ENCODE assay signal across 9 mouse cellular contexts in the genomic region with DNA sequence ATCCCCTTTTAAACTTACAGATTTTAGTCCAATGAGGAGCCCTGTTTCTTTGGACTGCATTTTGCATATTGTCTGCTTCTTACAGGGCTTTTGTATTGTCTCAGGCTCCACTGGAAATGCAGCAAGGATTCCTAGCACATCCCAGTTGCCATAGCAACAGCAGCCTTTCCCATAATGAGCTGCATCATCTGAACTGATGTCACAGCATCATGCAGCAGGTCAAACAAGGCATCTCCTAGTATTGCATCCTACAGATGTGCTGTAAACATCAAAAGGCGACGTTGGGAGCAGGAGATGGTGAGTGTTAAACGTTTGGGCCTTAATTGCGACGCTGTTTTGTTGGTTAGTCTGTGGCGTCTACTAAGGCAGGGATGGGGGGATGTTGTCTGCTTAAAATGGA. TPM values are rescaled to one million over a fixed set of nuclear protein-coding genes. Genes with fewer than 3 reads are reported as not detected.
DNase-seq lines count a peak whose midpoint lies in the region; ATAC-seq and TF ChIP-seq lines count a peak whose summit lies in the region.
"Had no signal": no experiment of that assay in that cellular context is flagged by ENCODE, and none has a peak within 500 bp of the region (broad histone marks: within the 10 kb centered on the region; RNA-seq: fewer than 3 reads in every experiment).

TSS of gene Akap6 (plus strand) at position 238 of the 400 bp plus-strand sequence.

- peak; percentile 90 for ATAC-seq in midbrain, embryonic 16.5 days
- ATAC-seq: Patski had no signal

- peak within 1 kb of the TSS; percentile 81 for H3K4me2 ChIP-seq in midbrain, embryonic 16.5 days (ENCODE audit: low read length)

- no peaks in the 10 kb centered on the region for H3K9me3 ChIP-seq in midbrain, embryonic 16.5 days (replicated peaks; ENCODE audit: control insufficient read depth, low read length, poor library complexity, severe bottlenecking)

- peak within 1 kb of the TSS; percentile 80 for H3K9ac ChIP-seq in midbrain, embryonic 16.5 days (ENCODE audit: low read depth, low read length)

- WGBS in midbrain, embryonic 16.5 days = 4% methylated on average over 6 of the region's 6 CpGs

- peak; percentile 33; the same call in 1 of the 2 replicates for TF ChIP-seq POLR2A in brain, embryonic 14.5 days (IDR thresholded peaks at IDR 0.05; ENCODE audit: borderline replicate concordance, extremely low read depth, insufficient read depth, insufficient read length, poor library complexity, severe bottlenecking)

- no peaks in the 10 kb centered on the region for H3K27me3 ChIP-seq in midbrain, embryonic 16.5 days (ENCODE audit: control insufficient read depth, insufficient read depth, low read depth, low read length)
- H3K27me3 ChIP-seq: Patski had no signal

- peak; percentile 98 for DNase-seq in brain, embryonic 14.5 days (ENCODE audit: low read depth)
- DNase-seq in embryo, embryonic 10 days (ENCODE audit: low spot score) = peak; percentile 86
- DNase-seq in gastrocnemius, postnatal 10 days = no peak
- DNase-seq in layer of hippocampus, adult 9-10 months (ENCODE audit: low spot score) = peak; percentile 78
- no peak for DNase-seq in thymus, postnatal 36 days
- no peak for DNase-seq in c-Kit-positive CD71-positive TER-119-positive erythroid progenitor cells, embryonic 14.5 days (ENCODE audit: low spot score)
- DNase-seq in kidney, postnatal 14 days = no peak

- H3K4me3 ChIP-seq in midbrain, embryonic 16.5 days (ENCODE audit: low read depth, low read length) = peak within 1 kb of the TSS; percentile 75

- peak within 1 kb of the TSS; percentile 93 for H3K27ac ChIP-seq in midbrain, embryonic 16.5 days (ENCODE audit: low read length)

- H3K36me3 ChIP-seq in midbrain, embryonic 16.5 days (ENCODE audit: control insufficient read depth, insufficient read depth, low read length) = no peaks in the 10 kb centered on the region

- no peak for TF ChIP-seq CTCF in brain, embryonic 14.5 days (IDR thresholded peaks at IDR 0.05; ENCODE audit: borderline replicate concordance, extremely low read depth, insufficient read depth, insufficient read length)

- peaks cover 36% of the 10 kb centered on the region for H3K4me1 ChIP-seq in midbrain, embryonic 16.5 days (ENCODE audit: control insufficient read depth, insufficient read depth, low read length)

RNA-seq across cellular contexts. Expression of gene Akap6, which starts in this region (rescaled TPM):
- 14.5 and 26.0 TPM in 2 replicates for polyA plus RNA-seq in brain, embryonic 14.5 days (2012; rRNA removed)
- 10 to 100 TPM; 50.8 to 56.3 TPM for total RNA-seq in gastrocnemius, postnatal 10 days (2021)
- 23.6 and 26.1 TPM in 2 replicates for polyA plus RNA-seq in midbrain, embryonic 16.5 days (2015; fragmentation: Nextera tagmentation; extraction: Ambion mirVana)

Comparison
In these comparisons a context has a peak if more than half of its experiments do, and no peak if none do; other contexts are left out.
1. DNase-seq: peak in brain, embryonic 14.5 days (single experiment), embryo, embryonic 10 days (single experiment) and layer of hippocampus, adult 9-10 months (single experiment); none in gastrocnemius, postnatal 10 days (single experiment), thymus, postnatal 36 days (0 of 2), c-Kit-positive CD71-positive TER-119-positive erythroid progenitor cells, embryonic 14.5 days (single experiment) and kidney, postnatal 14 days (single experiment).